Comparison of ENCODE assay signal across 10 mouse cellular contexts in the genomic region with DNA sequence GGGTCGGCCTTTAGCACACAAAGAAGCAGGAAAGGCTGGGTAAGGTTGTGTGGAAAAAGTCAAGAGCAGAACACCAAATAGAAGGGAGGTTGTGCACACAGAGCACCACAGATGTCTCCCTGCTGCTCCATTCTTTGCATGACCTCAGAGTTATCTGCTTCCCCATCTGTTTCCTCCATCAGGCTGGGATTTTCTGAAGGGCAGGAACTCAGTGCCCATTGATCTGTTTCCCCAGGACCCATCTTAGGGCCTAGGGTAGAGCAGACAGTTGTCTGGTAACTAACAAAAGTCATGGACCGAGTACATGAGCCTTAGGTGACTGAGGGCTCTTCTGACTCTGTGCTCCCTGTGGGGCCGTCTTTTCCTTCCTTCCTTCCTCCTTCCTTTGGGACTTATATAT. TPM values are rescaled to one million over a fixed set of nuclear protein-coding genes. Genes with fewer than 3 reads are reported as not detected.
DNase-seq lines count a peak whose midpoint lies in the region; ATAC-seq and TF ChIP-seq lines count a peak whose summit lies in the region.
"Had no signal": no experiment of that assay in that cellular context is flagged by ENCODE, and none has a peak within 500 bp of the region (broad histone marks: within the 10 kb centered on the region; RNA-seq: fewer than 3 reads in every experiment).

No protein-coding gene starts in this region.

- no peaks in the 10 kb centered on the region; the same call in 1 of the 2 replicates for H3K36me3 ChIP-seq in liver, embryonic 11.5 days (ENCODE audit: control insufficient read depth, insufficient read depth, low read length)

- H3K4me1 ChIP-seq in brown adipose tissue, adult 24 weeks (ENCODE audit: control insufficient read depth, insufficient read depth, insufficient read length, low read length), result peaks cover 74% of the 10 kb centered on the region
- peaks cover 41% of the 10 kb centered on the region for H3K4me1 ChIP-seq in liver, embryonic 11.5 days (replicated peaks; ENCODE audit: control insufficient read depth, insufficient read depth, low read length)

- no peak overlapping the region for H3K9ac ChIP-seq in liver, embryonic 11.5 days (ENCODE audit: low read depth, low read length)

- H3K27me3 ChIP-seq in liver, embryonic 11.5 days (replicated peaks; ENCODE audit: control insufficient read depth, insufficient read depth, low read length), result no peaks in the 10 kb centered on the region

- no peak overlapping the region for H3K4me2 ChIP-seq in liver, embryonic 11.5 days

- H3K27ac ChIP-seq in layer of hippocampus, adult 2 months, result peak overlapping the region; percentile 70
- peak overlapping the region; percentile 88 for H3K27ac ChIP-seq in brown adipose tissue, adult 24 weeks (replicated peaks; ENCODE audit: low read depth, low read length)
- peak overlapping the region; percentile 2; the same call in 1 of the 2 replicates for H3K27ac ChIP-seq in liver, embryonic 11.5 days (ENCODE audit: low read depth, low read length)

- peak; percentile 23 for DNase-seq in embryo, embryonic 10.5 days (ENCODE audit: low spot score)
- DNase-seq in embryo, embryonic 10 days (ENCODE audit: low spot score), result no peak
- DNase-seq in layer of hippocampus, adult 2 months (ENCODE audit: low spot score in 2 of 2), result no peak
- no peak for DNase-seq in layer of hippocampus, adult 18-20 months (ENCODE audit: low spot score in 2 of 2)
- no peak for DNase-seq in liver, embryonic 11.5 days (ENCODE audit: low spot score)
- no peak for DNase-seq in layer of hippocampus, adult 9-11 months
- no peak for DNase-seq in left cerebral cortex, adult 11 months (ENCODE audit: low spot score)
- DNase-seq: embryo, embryonic 11 days; heart, postnatal 4 days had no signal

- no peak overlapping the region for H3K4me3 ChIP-seq in layer of hippocampus, adult 2 months
- H3K4me3 ChIP-seq in brown adipose tissue, adult 24 weeks (ENCODE audit: insufficient read depth, low read depth, low read length), result no peak overlapping the region
- H3K4me3 ChIP-seq in liver, embryonic 11.5 days (ENCODE audit: low read depth, low read length), result no peak overlapping the region

- TF ChIP-seq CTCF in layer of hippocampus, adult 2 months (conservative IDR thresholded peaks at IDR 0.05), result no peak

- no peaks in the 10 kb centered on the region for H3K9me3 ChIP-seq in liver, embryonic 11.5 days (ENCODE audit: control insufficient read depth, low read length)

- 38% methylated on average over 3 of the region's 3 CpGs for WGBS in liver, embryonic 11.5 days

- no peak for ATAC-seq in liver, embryonic 11.5 days (replicated peaks; ENCODE audit: low FRiP score)

RNA-seq across cellular contexts. Expression of a gene that starts 10.5 kb away (rescaled TPM):
- 100 to 1,000 TPM; 103 to 108 TPM for total RNA-seq in layer of hippocampus, adult 2 months (2021)
- 10 to 100 TPM; 90.6 to 99.5 TPM for total RNA-seq in layer of hippocampus, adult 18-20 months (2021)
- polyA plus RNA-seq in brown adipose tissue, adult 24 weeks (2012; ENCODE audit: insufficient read depth, insufficient read length, missing spikeins), result 18.2 TPM in 2 replicates
- 22.3 and 27.2 TPM in 2 replicates for polyA plus RNA-seq in liver, embryonic 11.5 days (2014; fragmentation: Nextera tagmentation; extraction: Ambion mirVana)

Comparison
In these comparisons a context has a peak if more than half of its experiments do, and no peak if none do; other contexts are left out.
1. H3K27ac ChIP-seq: peak in every context shown above with its lines; median percentile 88 in brown adipose tissue, adult 24 weeks; 70 in layer of hippocampus, adult 2 months; 2 in liver, embryonic 11.5 days.